Mouse (Mus musculus) embryonic stem cell, embryonic (primary cell): Measurements from ENCODE around the gene Ackr2.

Source experiments
- CTCF ChIA-PET, 4 experiments: fragments of 300-600 bp in 2 of 4; fragments of 350-600 bp in 2 of 4; sonication (Branson Sonifier 250); formaldehyde crosslinking; loops; one replicate each; lab custom pipeline; 2022; ENCODE audit warnings: inconsistent platforms in 2 of 4; lab: Charles Lee
- POLR2A ChIA-PET, 4 experiments: fragments of 300-600 bp in 2 of 4; fragments of 350-600 bp in 2 of 4; sonication (Branson Sonifier 250); formaldehyde crosslinking; loops; one replicate each; lab custom pipeline; 2022; ENCODE audit warnings: antibody characterized with exemption in 4 of 4, inconsistent platforms in 1 of 4; lab: Charles Lee

The Ackr2 gene

DNA sequence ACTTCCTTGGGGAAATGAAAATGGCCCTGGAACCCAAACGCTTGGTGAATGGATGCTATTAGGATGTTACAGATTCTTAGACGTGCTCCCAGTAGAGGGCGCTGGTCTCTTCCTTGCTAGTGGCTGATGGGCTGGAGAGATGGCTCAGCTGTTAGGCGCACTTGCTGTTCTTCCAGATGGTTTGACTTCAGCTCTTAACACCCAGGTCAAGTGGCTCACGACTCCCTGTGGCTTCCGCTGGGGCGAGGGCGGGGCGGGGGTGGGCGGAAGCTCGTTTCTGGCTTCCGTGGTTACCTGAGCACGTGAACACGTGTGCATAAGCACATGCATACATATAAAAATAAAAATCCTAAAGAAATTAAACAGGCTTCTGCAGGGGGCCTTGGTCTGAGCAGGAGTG is 17.3 kb upstream of the Ackr2 start:
- POLR2A ChIA-PET = interaction anchor here in 2 of 4 experiments (0.6 to 0.9 kb wide), 2 partner anchors 12 to 23 kb away, joined by 4 read pairs; no protein-coding TSS in a partner anchor
- CTCF ChIA-PET = interaction anchor here (0.5 to 2.2 kb wide), 23 partner anchors 9 to 1363 kb away, joined by 3 to 13 read pairs (median 4); partner anchors contain the start of gene Ackr2 (in 1 of the 4)

DNA sequence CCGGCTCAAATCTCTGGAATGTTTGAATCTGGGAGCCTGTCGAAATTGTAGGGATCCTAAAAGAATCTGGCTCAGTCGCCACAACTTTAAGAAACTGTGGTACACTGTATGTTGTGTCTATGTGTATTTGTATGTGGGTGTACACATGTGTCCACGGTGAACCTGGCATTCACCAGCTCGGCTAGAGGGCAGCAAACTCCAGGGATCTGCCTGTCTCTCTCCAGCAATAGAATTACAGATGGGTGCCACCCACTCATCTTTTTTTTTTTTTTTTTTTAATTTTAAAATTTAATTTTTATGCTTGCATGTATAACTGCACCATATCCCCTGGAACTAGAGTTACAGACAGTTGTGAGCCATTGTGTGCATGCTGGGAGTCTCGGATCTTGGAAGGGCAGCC is 16.9 kb upstream of the Ackr2 start:
- POLR2A ChIA-PET = interaction anchor here in 1 of 4 experiments (0.9 kb wide), 1 partner anchor 24 kb away, joined by 4 read pairs; no protein-coding TSS in a partner anchor

DNA sequence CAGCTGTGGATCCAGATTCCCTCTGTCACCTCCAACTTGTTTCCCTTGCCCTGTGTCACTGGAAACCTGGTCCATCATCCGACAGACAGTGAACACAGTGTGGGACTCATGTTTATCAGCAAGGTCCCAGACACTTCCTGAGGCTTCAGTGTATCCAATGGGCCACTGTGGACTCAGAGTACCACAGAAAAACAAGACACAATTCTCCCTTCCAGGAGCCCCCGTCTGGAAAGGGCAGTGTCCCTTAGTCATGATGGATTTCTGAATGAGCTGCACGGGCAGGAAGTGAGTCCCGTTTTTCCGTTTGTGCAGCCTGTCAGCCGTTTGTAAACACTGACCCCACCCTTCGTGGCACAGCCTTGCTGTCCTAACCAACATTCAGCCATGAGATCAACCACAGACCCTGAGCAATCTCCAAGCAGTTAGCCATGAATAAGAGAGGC is 16.1 kb upstream of the Ackr2 start:
- POLR2A ChIA-PET = no interaction called here

More for the DNA sequence above, 16.9 kb upstream of the Ackr2 start:
- CTCF ChIA-PET = interaction anchor here (0.5 to 2.2 kb wide), 18 partner anchors 9 to 718 kb away, joined by 3 to 13 read pairs (median 4); no protein-coding TSS in a partner anchor

DNA sequence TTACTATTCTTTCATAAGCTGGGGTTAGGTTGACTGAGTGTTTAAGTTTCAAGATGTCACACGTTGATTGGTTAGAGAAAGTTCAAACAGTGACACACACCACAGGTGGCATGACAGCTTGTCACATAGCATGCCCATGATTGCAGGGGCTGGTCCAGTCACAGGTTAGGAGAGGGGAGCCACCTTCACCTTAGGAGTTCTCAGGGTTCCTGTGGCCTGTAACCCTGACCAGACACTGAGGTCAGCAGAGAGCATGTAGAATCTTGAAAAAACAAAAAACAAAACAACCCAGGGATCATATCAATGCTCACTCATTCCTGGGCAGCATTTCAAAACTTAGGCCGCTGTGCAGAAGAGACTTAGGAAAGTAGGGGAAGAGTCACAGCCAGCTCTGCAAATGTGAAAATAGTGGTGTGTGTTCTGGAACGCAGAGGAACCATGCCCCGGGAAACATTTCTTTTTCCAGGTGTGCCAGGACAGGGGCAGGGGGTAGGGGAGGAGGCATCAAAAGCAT is 8.2 kb upstream of the Ackr2 start:
- CTCF ChIA-PET = interaction anchor here in 3 of 4 experiments (0.7 to 2.4 kb wide), 4 partner anchors 9 to 91 kb away, joined by 4 to 13 read pairs (median 6); no protein-coding TSS in a partner anchor
- POLR2A ChIA-PET = no interaction called here

More for the DNA sequence above, 16.1 kb upstream of the Ackr2 start:
- CTCF ChIA-PET = interaction anchor here in 1 of 4 experiments (1.1 to 2.2 kb wide), 3 partner anchors 9 to 133 kb away, joined by 6 to 13 read pairs (median 6); no protein-coding TSS in a partner anchor

DNA sequence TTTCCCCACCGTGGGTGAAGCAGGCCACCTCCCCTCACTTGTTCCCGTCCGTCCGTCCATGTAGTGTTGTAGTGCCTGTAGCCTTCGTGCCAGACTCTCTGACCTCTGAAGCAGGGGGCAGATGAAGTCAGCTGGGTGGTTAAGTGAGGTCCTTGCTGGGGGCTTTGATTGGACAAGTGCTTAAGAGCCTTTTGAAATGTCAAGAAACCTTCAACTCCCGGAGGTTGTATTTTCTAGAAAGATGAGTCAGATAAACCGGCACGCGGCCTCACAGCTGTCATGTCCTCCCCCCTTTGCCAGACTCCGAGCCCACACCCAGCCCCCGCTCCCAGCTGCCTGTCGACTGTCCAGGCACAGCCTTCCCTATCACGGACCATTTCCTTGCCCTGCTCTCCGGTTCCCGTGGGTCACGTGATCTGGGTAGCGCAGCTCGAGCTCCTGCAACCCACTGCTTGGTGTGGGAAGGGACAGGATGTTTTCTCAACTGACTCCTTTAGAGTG is 7.7 kb upstream of the Ackr2 start:
- ChIA-PET POLR2A (no interaction called here), CTCF (interaction anchor here in 2 of 4 experiments (1.3 to 2.4 kb wide), 3 partner anchors 10 to 44 kb away, joined by 4 to 13 read pairs (median 5); no protein-coding TSS in a partner anchor)

DNA sequence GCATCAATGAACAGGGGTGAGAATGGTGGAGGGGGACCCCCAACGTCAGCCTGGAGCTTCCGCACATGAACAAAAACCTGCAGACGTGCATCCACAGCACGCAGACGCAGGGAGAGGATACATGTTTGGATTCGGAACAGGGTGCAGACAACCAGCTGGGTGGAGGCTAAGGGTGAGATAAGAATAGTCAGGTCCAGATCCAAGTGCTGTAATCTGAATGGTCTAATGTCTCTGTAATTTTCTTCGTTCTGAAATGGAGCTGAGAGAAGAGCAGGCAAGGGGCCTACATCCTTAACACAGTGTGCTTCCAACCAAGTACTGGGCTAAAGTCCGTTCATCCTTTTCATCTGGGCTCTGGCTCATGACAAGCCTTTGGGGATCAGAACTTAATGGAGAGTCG is 6.9 kb upstream of the Ackr2 start:
- ChIA-PET POLR2A (interaction anchor here in 1 of 4 experiments (0.6 kb wide), 1 partner anchor 34 kb away, joined by 3 read pairs; the partner anchor contains the start of gene Higd1a), CTCF (interaction anchor here in 1 of 4 experiments (1.8 to 2.4 kb wide), 2 partner anchors 10 to 45 kb away, joined by 5 to 13 read pairs; no protein-coding TSS in a partner anchor)

DNA sequence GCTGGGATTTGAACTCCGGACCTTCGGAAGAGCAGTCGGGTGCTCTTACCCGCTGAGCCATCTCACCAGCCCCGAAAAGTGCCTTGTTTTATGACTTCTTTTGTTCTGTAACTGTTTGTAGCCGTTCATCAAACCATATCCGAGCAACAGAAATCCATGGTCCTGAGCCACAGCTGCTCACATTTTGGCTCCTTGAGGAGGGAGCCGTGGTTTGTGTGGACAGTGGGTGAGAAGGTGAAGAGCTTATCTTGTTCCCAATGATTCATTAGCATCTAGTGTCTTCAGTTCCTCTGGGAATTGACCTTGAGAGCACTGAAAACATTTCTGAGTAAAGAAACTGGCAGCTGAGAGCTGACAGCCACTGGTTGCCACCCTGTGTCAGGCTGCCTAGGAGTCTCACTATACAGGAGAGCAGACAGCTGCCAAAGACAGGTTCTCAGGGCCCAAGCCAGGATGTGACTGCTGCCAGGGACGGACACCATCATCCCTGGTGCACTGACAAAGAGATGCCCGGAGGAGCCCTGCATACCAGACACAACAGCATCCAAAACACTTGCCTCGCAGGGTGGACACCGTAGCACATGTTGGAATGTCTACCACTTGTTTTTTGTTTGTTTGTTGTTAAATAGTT is 6.0 kb upstream of the Ackr2 start:
- ChIA-PET CTCF (interaction anchor here in 1 of 4 experiments (1.8 to 2.4 kb wide), 2 partner anchors 11 to 46 kb away, joined by 5 to 13 read pairs; no protein-coding TSS in a partner anchor), POLR2A (no interaction called here)

DNA sequence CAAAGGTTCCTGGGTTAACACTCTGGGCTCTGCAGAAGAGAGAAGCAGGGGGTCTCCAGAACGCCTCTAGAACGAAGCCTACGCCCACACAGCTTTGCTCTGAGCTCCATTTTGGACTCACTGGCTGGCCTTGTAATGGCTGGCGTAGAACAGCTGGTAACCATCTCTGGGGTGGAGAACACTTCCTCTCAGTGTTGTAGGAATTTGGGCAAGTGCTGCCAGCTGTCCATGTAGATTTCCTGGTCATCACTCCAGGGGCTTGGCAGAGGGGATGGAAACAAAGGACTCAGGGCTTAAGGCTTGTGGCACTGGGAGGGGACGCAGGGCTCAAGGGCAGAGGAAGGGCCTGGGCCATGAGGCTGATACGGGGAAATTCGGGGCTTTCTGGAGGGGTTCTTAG is 3.7 kb upstream of the Ackr2 start:
- POLR2A ChIA-PET = interaction anchor here in 2 of 4 experiments (1.3 to 1.4 kb wide), 2 partner anchors 8 to 37 kb away, joined by 3 to 7 read pairs; partner anchors contain the start of gene Higd1a (in 1 of the 2)
- CTCF ChIA-PET = interaction anchor here in 1 of 4 experiments (1.0 kb wide), 1 partner anchor 120 kb away, joined by 3 read pairs; no protein-coding TSS in a partner anchor

DNA sequence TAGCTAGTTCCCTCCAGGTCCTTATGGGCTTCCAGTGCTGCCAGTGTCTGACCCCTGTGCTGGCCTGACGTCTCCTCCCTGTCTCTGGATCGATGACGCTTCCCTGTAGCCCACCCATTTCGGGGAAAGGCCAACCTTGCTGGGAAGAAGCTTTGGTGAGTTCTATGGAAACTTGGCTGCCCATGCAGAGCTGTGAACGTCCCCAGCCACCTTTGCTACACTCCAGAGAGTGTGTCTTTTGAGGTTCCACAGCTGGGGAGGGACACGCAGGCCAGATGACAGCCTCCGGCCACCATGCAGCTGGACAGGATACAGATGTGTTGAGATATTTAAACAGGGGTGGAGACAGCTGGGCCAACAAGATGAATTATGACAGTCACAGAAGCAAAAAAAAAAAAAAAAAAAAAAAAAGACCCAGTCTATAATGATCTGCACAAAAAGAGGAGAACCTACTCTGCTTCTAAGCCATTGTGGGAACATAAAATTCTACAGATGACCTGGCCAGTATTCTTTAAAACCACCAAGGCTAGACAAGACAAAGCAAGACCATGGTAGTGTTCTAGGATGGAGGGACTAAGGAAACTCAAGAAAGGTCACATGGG is 2.7 kb upstream of the Ackr2 start:
- POLR2A ChIA-PET = interaction anchor here in 1 of 4 experiments (1.4 kb wide), 1 partner anchor 38 kb away, joined by 7 read pairs; the partner anchor contains the start of gene Higd1a
- CTCF ChIA-PET = interaction anchor here in 1 of 4 experiments (0.6 kb wide), 1 partner anchor 33 kb away, joined by 4 read pairs; no protein-coding TSS in a partner anchor

DNA sequence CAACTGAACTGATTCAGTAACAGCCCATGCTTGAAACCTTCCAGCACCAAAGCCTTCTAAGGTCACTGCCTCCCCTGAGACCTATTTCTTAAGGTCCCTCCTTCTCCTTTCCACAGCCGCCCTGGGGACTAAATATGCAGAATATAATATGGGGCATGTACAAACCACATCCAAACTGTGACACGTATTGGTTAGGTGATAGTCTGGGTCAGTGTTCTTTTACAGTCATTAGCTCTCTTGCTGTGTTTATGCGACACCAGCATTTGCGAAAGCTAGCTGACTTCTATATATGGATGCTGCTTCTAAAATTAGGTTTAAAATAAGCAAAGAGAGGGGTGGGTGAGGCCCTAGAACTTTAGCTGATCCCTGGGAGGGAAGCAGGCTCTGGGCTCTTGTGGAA is 1.3 kb upstream of the Ackr2 start:
- POLR2A ChIA-PET = no interaction called here
- CTCF ChIA-PET = no interaction called here

DNA sequence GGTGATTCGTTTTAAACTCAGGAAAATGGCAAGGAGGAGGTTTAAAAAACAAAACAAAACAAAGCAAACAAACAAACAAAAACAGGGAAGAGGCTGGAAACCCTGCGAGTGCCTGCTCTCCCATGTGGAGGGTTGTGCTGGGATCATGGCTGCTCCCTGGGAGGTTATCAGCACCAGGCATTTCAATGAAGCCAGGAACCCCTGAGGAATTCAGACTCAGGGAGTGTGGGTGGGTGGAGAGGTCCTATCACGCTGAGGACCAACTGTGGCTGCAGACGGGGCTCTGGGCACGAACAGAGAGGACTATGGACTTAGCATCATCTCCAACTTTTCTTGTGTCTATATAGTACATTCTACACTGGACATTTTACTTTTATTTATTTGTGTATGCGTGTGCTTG is 1.2 kb downstream of the Ackr2 start:
- ChIA-PET POLR2A (no interaction called here), CTCF (interaction anchor here in 1 of 4 experiments (0.6 to 0.7 kb wide), 2 partner anchors 37 to 118 kb away, joined by 3 to 7 read pairs; no protein-coding TSS in a partner anchor)

DNA sequence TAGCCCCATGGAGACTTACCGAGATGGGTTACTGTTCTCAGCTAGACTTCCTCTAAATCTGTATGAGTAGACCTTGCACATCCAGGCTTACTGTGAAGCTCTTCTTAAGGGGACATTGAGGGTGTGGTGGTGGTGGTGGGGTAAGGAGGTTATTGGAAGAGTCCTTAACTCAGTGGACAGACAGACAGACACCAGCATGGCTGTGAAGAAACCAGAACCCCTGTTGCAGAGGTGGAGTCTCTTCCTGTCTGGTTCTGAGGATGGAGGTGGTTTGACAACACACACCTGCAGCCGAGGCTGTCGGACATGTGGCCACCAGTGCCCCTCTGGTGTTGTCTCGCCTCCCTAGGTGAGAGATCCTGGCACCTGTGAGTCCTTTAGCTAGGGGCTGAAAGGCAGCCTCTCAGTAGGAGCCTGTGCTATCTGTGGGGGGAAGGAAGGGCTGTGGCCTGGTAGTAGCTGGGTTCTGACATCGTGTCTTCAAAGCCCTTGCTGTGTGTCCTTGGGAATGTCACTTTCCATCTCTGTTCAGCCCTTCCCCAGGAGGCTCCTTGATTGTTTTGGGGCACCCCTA is 2.2 kb downstream of the Ackr2 start:
- ChIA-PET CTCF (interaction anchor here in 2 of 4 experiments (0.7 kb wide), 2 partner anchors 119 to 323 kb away, joined by 5 to 7 read pairs; no protein-coding TSS in a partner anchor), POLR2A (no interaction called here)

DNA sequence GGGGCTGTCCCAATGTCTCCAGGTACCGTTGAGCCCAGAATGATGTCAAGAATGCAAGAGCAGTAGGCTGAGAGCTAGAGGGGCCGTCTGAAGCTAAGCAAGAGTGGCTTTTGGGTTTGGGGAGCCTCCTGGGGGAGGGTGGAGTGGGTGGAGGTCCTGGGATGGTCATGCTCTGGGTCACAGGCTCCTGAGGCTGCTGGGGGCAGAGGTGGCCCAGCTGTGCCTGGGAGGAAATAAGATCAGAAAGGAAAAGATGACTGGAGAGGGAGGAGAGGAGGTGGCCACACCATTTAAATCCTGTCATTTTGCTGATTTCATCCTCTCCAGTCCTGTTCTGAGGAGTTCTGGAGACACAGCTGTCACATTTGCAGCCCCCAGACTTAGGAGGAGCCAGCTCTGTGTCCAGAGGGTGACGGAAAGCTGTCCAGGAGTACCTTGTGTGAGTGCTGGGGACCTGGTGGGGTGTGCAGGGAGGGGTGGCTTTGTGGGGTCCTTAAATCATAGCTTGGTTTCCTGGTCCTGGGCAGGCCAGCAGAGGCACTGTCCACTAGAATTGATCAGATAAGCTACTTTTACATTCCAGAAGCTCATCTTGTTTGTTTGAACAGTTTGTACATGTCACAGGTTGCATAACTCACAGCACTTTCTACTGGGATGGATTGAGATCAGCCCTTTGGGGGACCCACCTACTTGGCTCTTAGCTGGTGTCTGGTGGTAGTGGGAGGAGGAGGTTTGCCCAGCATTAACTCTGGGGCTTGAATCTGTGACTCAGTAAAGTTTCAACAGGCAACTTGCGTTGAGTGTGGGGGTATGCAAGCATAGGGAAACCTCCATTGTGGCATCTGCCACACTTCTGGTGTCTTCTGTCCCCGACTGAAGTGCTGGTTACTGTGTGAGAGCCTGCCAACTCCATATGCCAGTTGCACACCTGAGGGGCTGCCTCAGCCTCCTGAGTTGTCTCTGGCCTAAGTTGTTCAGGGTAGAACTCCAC is 3.9 kb downstream of the Ackr2 start:
- ChIA-PET CTCF (interaction anchor here in 2 of 4 experiments (0.5 to 1.4 kb wide), 2 partner anchors 26 to 71 kb away, joined by 4 to 9 read pairs; no protein-coding TSS in a partner anchor), POLR2A (interaction anchor here in 1 of 4 experiments (0.9 to 1.4 kb wide), 2 partner anchors 8 to 183 kb away, joined by 3 read pairs; no protein-coding TSS in a partner anchor)

DNA sequence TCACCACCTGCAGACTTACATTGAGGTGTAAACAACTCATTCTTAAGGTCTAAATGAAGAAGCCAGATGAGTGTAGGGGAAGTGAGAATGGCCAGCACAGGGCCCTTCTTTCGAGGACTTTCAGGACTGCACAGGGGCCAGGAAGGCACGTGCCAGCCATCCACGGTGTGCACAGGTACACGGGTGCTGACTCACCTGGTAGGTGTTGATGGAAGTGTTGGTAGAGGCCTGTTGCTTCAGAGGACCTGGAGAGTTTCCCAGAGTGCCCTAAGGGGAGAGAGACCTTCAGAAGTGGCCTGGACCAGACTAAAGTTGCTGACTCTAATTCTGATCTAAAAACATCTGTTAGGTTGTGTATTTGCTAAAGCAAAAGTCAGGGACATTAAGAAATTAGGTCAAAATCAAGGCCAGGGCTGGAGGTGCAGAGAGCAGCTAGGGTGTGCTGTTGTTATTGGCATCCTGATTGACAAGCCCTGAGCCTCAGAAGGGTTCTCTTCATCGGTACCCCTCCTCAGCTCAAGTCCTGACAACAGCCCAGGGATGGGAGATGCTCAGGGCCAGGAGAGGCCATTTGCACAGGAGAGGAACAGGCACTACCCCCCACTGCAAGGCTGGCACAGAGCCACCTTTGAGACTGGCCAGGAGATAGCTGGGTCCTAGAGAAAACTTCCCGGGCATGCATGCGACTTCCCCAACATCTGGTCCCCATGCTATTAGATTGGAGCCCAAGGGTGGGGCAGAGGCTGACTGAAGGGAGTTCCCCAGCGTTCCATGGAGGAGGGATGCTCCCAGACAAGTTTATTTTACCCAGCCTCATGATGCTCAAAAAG is 5.5 kb downstream of the Ackr2 start:
- ChIA-PET POLR2A (interaction anchor here in 1 of 4 experiments (1.4 kb wide), 1 partner anchor 10 kb away, joined by 3 read pairs; no protein-coding TSS in a partner anchor), CTCF (no interaction called here)

DNA sequence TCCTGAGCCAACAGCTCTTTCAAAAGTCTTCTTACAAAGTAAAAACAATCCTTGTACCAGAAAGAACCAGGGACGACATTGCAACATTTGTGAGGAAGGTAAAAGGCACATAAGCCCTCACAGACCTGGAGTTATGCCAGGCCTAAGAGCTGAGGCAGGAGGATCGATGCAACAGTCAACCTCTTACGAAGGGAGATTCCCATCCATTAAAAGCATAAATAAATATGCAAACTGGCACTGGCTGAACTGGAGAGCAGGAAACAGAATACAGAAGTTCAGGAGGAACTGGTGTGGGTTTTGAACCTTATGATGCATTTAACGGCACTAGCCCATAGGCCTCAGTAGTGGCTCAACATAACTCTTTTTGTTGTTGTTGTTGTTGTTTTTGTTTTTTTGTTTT is 6.2 kb downstream of the Ackr2 start:
- CTCF ChIA-PET = interaction anchor here in 1 of 4 experiments (0.6 kb wide), 1 partner anchor 74 kb away, joined by 5 read pairs; no protein-coding TSS in a partner anchor
- POLR2A ChIA-PET = no interaction called here

DNA sequence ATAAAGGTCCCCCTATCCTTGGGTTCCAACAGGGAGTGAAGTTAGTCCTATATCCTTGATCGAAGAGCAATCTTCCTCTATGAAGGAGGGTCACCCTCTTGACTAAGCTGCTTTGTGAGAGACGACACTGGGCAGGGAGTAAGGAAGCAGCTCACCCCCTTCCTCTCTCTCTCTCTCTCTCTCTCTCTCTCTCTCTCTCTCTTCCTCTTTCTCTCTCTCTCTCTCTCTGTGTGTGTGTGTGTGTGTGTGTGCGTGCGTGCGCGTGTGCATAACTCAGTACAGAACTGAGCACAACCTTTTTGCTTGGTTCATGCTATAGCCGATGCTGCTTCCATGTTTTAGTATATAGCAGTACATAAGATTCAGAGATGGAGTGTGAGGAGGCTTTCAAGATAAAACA is 6.8 kb downstream of the Ackr2 start:
- CTCF ChIA-PET = interaction anchor here in 1 of 4 experiments (0.6 kb wide), 1 partner anchor 74 kb away, joined by 5 read pairs; no protein-coding TSS in a partner anchor

More for the DNA sequence above, 6.8 kb downstream of the Ackr2 start:
- POLR2A ChIA-PET = no interaction called here
